Mouse (Mus musculus) bone marrow macrophage, adult 2 months (primary cell): ENCODE measurements at regions not wholly inside any gene's neighbourhood (a gene's known extent, or its start where the extent isn't known, plus 50 kb on each side); places are given as distances from the start of the nearest gene placed in this dataset.

ENCODE experiments used
- CTCF ChIP-seq: IDR thresholded peaks from 2 replicates; pipeline ENCODE4 v1.5.1; 2012; ENCODE audit warnings: low read depth, mild to moderate bottlenecking, low read length, moderate library complexity
- POLR2A ChIP-seq: IDR thresholded peaks from 2 replicates; pipeline ENCODE4 v1.6.1; 2012; ENCODE audit warnings: mild to moderate bottlenecking, low read depth, low read length, borderline replicate concordance

DNA sequence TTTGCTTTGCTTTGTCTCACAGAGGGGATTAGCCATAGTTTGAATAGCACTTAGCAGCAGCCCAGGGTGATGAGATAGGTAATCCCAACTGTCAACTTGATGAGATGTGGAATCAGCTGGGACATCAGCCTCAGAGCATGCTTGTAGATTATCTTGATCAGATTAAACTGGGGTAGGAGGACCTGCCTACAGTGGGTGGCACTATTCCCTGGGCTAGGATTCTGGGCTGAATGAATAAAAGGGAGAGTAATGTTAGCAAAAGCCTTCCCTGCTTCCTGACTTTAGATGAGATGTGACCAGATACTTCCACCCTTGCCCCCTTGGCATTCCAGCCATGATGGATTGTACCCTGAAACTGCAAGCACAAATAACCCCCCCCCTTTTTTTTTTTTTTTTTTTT lies 198.0 kb upstream of the Klf3 start:
- no peak for TF ChIP-seq POLR2A
- no peak for TF ChIP-seq CTCF
